Mouse (Mus musculus): ENCODE measurements around the gene Pter.

DNA sequence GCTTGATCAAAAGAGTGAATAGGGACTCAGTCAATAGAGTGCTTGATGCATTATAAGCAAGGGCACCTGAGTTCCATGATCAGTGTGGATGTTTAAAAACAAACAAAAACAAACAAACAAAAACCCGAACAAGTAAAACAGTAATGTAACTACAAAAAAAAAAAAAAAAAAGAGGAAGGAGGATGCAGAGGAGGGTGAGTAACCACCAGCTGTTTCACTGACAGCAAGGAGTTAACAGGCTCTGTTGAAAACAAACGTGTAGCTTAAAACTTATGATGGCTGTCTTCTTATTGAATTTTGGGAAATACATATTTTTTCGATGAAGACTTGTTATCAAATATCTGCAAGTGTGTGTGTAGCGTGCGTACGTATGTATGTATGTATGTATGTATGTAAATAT lies 124.8 kb downstream of the Pter start:
- TF ChIP-seq EP300 (IDR thresholded peaks at IDR 0.05; ENCODE audit: low read depth) (no peak), CTCF (IDR thresholded peaks at IDR 0.05; ENCODE audit: low read depth) (no peak)
